Mouse (Mus musculus): Measurements from ENCODE around the gene Ddx39. TPM values are rescaled to one million over a fixed set of nuclear protein-coding genes. Genes with fewer than 3 reads are reported as not detected.

The Ddx39 gene
- 7.6 TPM for polyA plus RNA-seq (2014; fragmentation: Illumina TruSeq; extraction: RNeasy Lipid Tissue Mini Kit (QIAGEN cat#74804); ENCODE audit: low read depth, low replicate concordance)

DNA sequence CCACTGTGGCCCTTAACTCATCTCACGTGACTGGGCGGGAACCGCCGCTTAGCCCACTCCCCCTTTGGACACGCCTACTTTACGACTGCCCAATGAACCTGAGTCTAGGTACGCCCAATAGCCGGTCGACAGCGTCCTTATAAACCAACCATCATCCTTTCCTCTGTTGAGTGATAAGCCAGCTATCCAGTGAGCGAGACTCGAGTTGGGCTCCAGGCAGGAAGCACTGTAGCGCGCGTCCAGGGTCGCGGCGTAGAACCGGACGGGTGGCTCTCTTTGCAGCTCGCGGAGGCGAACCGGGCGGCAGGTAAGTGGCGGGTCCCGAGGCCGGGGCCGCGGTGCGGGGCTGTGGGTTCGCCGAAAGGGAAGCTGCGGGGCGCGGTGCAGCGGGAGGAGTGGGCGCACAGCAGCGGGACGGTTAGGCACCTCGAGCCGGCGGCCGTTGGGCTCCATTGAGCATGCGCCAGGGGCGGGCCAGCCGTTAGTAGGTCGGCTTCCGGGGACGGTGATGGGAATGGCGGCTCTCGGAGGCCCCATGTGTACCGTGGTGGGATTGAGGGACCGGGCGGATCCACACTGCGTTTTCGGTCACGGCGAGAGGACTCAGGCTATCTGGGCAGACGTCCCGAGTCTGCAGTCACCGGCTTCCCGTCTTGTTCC lies at the start of gene Ddx39:
Gene Ddx39 (plus strand): TSS at position 147 of the 660 bp plus-strand sequence.

DNA sequence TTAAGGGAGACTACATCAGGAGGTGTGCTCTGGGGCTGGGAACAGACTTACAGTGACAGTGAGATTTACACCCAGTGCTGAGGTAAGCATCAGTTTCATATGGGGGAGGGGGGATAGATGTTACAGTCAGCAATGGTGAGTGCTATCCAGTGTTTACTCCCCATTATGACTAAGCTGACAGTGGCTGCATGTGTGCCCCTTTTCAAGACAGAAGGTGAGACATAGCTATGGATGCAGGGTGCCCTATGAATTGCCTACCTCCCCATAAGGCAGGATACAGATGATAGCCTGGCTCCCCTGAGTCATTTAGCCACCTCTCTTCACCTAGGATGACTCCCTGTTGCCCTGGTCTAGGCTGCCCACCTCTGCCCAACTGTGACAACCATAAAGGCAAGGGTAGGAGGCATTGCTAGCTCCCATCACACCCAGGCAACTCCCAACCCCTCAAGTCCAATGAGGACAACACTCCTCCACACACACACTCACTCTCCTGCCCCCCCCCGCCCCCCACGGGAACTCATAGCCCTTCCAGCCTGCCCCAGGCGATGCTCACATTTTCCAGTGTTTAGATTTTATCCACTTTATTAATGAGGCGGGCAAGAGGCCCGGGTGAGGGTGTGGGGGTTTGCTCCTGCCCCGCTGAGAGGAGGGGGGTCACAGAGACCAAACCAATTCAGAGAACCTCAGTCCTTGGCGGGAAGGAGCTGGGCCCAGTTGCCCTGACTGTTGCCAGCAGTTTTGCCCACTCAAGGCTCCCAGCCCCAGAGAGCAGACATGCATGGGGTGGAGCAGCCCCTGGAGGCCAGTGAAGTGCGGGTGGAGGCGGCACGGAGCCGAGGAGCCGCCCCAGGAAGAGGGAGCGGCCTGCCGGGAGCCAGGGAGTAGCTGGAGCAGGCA lies 48.8 kb upstream of the Ddx39 start, which contains the start of gene Ptger1:
Gene Ptger1 (plus strand): TSS at position 710 of the 897 bp plus-strand sequence.

DNA sequence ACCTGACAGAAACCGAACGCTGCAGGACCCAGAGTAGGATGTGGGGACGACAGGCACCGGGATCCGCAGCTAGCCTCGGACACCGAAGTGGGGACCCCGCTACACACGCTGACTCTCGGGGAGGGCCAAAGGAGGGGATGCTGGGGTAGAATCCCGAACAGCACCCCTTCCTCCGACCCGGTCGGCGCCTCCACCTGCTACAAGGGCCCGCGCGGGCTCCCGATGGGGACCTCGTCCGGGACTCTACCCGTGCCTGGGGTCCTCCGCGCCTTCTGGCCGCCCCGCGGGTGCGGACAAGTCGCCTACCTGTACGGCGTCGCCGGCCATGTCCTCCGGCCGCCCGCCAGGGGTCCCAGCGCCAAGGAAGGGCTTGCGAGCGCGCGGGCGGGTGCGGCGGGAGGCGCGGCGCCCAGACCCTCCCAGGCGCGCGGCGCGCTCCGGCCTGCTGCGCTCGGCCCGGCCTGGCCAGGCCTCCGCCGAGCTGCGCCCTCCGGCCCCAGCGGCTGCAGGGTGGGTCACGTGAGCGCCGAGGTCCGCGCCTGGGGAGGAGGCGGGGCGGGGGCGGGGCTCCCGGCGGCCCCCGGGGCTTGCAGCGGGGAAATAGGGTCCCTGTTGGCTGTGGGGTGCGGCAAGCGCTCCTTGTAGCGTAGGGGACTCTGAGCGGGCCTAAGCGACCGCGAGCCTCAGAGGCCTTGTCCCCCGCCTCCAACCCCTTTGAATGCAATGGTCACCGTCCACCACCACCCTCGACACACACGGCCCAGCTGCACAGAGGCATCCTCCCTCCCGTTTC lies 16.1 kb upstream of the Ddx39 start, which contains the start of gene Pkn1:
Gene Pkn1 (minus strand): TSS at position 519 of the 793 bp plus-strand sequence.

DNA sequence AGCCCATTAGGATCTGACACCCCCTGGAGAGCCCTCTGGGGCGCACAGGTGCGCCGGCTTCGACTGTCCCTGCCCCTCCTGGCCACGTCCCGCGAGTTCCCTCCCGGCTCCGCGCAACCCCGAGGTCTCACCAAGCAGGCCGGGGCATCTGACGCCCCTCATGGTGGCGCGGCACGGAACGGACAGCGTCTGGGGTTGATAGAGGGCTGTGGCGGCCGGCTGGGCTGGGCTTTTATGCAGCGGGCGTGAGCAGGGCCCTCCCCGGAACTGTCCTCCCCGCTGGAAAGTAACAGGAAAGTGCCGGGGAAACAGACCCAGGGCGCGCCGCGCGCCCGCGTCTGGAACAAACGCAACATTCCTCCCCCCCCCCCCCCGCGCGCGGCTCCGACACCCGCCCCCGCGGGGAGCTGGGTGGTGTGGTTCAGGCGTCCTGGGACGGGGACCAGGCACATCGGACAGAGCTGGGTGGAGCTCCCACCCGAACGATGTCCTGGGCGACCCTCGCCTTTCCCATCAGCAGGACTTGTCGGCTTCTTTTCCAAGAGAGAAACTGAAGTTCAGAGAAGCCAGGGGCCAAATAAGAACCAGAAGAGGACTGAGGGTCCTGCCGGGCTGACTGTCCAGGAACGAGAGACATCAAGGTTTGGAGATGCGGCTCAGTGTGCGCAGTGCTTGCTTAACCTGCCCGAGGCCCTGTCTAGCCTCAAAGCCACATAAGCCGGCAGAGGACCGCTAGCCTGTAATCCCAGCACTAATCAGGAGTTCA lies 26.2 kb downstream of the Ddx39 start, which contains the start of gene Adgre5:
Gene Adgre5 (minus strand): TSS at position 351 of the 766 bp plus-strand sequence.

Other genes with a start within 250 kb of the Ddx39 start
- not detected for gene Olfr370, start 179.4 kb upstream of the Ddx39 start, polyA plus RNA-seq (2014; fragmentation: Illumina TruSeq; extraction: RNeasy Lipid Tissue Mini Kit (QIAGEN cat#74804); ENCODE audit: low read depth, low replicate concordance)
- gene Ndufb7, start 148.5 kb upstream of the Ddx39 start, polyA plus RNA-seq (2014; fragmentation: Illumina TruSeq; extraction: RNeasy Lipid Tissue Mini Kit (QIAGEN cat#74804); ENCODE audit: low read depth, low replicate concordance): 0.63 TPM
- gene Tecr, start 107.2 kb upstream of the Ddx39 start, polyA plus RNA-seq (2014; fragmentation: Illumina TruSeq; extraction: RNeasy Lipid Tissue Mini Kit (QIAGEN cat#74804); ENCODE audit: low read depth, low replicate concordance): 19.4 TPM
- gene Dnajb1, start 107.0 kb upstream of the Ddx39 start, polyA plus RNA-seq (2014; fragmentation: Illumina TruSeq; extraction: RNeasy Lipid Tissue Mini Kit (QIAGEN cat#74804); ENCODE audit: low read depth, low replicate concordance): 12.3 TPM
- not detected for gene Gipc1, start 62.5 kb upstream of the Ddx39 start, polyA plus RNA-seq (2014; fragmentation: Illumina TruSeq; extraction: RNeasy Lipid Tissue Mini Kit (QIAGEN cat#74804); ENCODE audit: low read depth, low replicate concordance)
- gene Ptger1, start 48.5 kb upstream of the Ddx39 start, polyA plus RNA-seq (2014; fragmentation: Illumina TruSeq; extraction: RNeasy Lipid Tissue Mini Kit (QIAGEN cat#74804); ENCODE audit: low read depth, low replicate concordance): 1.3 TPM
- 20.5 TPM for gene Pkn1, start 16.0 kb upstream of the Ddx39 start, polyA plus RNA-seq (2014; fragmentation: Illumina TruSeq; extraction: RNeasy Lipid Tissue Mini Kit (QIAGEN cat#74804); ENCODE audit: low read depth, low replicate concordance)
- gene Adgre5, start 26.1 kb downstream of the Ddx39 start, polyA plus RNA-seq (2014; fragmentation: Illumina TruSeq; extraction: RNeasy Lipid Tissue Mini Kit (QIAGEN cat#74804); ENCODE audit: low read depth, low replicate concordance): 10.3 TPM
- gene Adgrl1, start 184.9 kb downstream of the Ddx39 start, polyA plus RNA-seq (2014; fragmentation: Illumina TruSeq; extraction: RNeasy Lipid Tissue Mini Kit (QIAGEN cat#74804); ENCODE audit: low read depth, low replicate concordance): 1.6 TPM
- gene Gm10644, start 240.0 kb downstream of the Ddx39 start, polyA plus RNA-seq (2014; fragmentation: Illumina TruSeq; extraction: RNeasy Lipid Tissue Mini Kit (QIAGEN cat#74804); ENCODE audit: low read depth, low replicate concordance): not detected
- gene Asf1b, start 240.3 kb downstream of the Ddx39 start, polyA plus RNA-seq (2014; fragmentation: Illumina TruSeq; extraction: RNeasy Lipid Tissue Mini Kit (QIAGEN cat#74804); ENCODE audit: low read depth, low replicate concordance): 4.7 TPM